Mouse (Mus musculus) heart, postnatal 0 days (tissue): ENCODE measurements at regions not wholly inside any gene's neighbourhood (a gene's known extent, or its start where the extent isn't known, plus 50 kb on each side); places are given as distances from the start of the nearest gene placed in this dataset.

ENCODE experiments used
- ATAC-seq: fragments of 200-750 bp; cut with Nextera tagmentation; 2 replicates; pipeline ENCODE4 v1.8.0; 2017; ENCODE audit warnings: low read depth, moderate number of reproducible peaks, moderate library complexity; ENCODE audit not compliant: insufficient read depth
- DNase-seq: peaks from one replicate; pipeline ENCODE4 v3.0.0-alpha.2; 2016; ENCODE audit warnings: low spot score
- H3K27ac ChIP-seq: fragments of 300-500 bp; sonication (generic); 2 replicates; pipeline ENCODE4 v1.5.1; 2014; ENCODE audit warnings: low read depth, mild to moderate bottlenecking
- H3K27me3 ChIP-seq: fragments of 300-500 bp; sonication (generic); 2 replicates; pipeline ENCODE4 v1.6.1; 2014; ENCODE audit warnings: low read length, mixed read lengths; ENCODE audit not compliant: control insufficient read depth, insufficient read depth
- H3K36me3 ChIP-seq: fragments of 300-500 bp; sonication (generic); replicated peaks from 2 replicates; pipeline ENCODE4 v1.6.1; 2014; ENCODE audit warnings: low read length, mixed read lengths; ENCODE audit not compliant: control insufficient read depth, insufficient read depth
- H3K4me1 ChIP-seq: fragments of 300-500 bp; sonication (generic); 2 replicates; pipeline ENCODE4 v1.6.1; 2014; ENCODE audit warnings: antibody characterized with exemption; ENCODE audit not compliant: control insufficient read depth, insufficient read depth
- H3K4me2 ChIP-seq: fragments of 300-500 bp; sonication (generic); 2 replicates; pipeline ENCODE4 v1.6.1; 2014; ENCODE audit warnings: low read depth, mild to moderate bottlenecking, low read length, moderate library complexity
- H3K4me3 ChIP-seq: fragments of 300-500 bp; sonication (generic); 2 replicates; pipeline ENCODE4 v1.5.1; 2014; ENCODE audit warnings: low read depth, low read length
- H3K9ac ChIP-seq: fragments of 300-500 bp; sonication (generic); replicated peaks from 2 replicates; pipeline ENCODE4 v1.6.1; 2014; ENCODE audit warnings: low read depth, low read length, mixed read lengths
- H3K9me3 ChIP-seq: fragments of 300-500 bp; sonication (generic); replicated peaks from 2 replicates; pipeline ENCODE4 v1.6.1; 2016; ENCODE audit warnings: low read length; ENCODE audit not compliant: control insufficient read depth
- CTCF ChIP-seq: IDR thresholded peaks from 2 replicates; pipeline ENCODE4 v1.5.1; 2016; ENCODE audit warnings: antibody characterized with exemption, control low read depth, low read depth
- EP300 ChIP-seq: IDR thresholded peaks from 2 replicates; pipeline ENCODE4 v1.6.1; 2016; ENCODE audit warnings: antibody characterized with exemption, low read depth
- WGBS: fragments of 180-500 bp; shearing (Covaris S2); extraction: QIAGEN DNeasy Blood & Tissue Kit; methylation state at CpG from one replicate; pipeline ENCODE4 v1.1.7; 2014; 5-methylcytosine and 5-hydroxymethylcytosine counted together

DNA sequence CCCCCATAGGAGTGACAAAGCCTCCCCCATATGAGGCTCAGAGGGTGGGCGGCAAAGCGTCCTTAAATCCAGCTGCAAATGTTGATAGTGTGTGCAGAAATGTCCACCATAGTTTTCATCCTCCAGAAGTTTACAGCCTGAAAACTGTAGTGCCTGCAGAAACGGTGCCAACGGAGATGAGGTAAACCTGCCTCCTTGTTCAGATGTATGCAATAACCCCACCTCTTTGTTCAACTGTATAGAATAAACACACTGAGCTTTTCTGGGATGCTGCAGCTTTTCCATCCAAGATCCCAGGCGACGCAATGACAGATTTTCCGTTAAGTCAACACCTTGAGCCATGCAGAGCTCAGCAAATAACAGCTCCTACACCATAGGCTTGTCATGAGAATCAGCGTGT lies 57.3 kb upstream of the Cd180 start:
- H3K9ac ChIP-seq = no peak overlapping the region
- no peak overlapping the region for H3K27ac ChIP-seq

DNA sequence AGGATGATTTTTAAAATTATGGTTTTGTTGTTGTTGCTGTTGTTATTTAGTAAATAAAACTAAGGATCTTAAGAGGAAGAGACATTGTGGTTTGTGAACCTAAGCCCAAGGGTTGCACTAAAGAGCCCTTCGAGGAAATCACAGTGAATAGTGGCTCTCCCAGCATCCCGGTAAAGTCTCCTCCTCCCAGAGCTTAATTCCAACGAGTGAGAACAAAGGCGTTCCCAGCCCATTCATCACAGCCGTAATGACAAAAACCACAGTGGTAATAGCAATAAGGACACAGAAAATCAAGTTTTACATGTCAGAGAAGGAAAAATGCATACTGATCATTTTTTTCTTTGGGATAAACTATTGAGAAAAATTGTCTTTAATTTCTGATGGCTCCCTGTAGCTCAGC lies 56.3 kb upstream of the Cd180 start:
- H3K4me3 ChIP-seq = no peak overlapping the region
- no peak overlapping the region for H3K9ac ChIP-seq
- H3K36me3 ChIP-seq = no peaks in the 10 kb centered on the region
- H3K27me3 ChIP-seq = no peaks in the 10 kb centered on the region
- no peak overlapping the region for H3K27ac ChIP-seq
- H3K4me2 ChIP-seq = no peak overlapping the region
- WGBS = 50% methylated on average over 5 of the region's 5 CpGs
- H3K9me3 ChIP-seq = no peaks in the 10 kb centered on the region
- H3K4me1 ChIP-seq = 0 out of 2 replicates have a peak, but pooled peaks cover 7% of the 10 kb centered on the region
- ATAC-seq (no peak), DNase-seq (no peak)
- TF ChIP-seq CTCF (no peak), EP300 (no peak)

More for the DNA sequence above, 57.3 kb upstream of the Cd180 start:
- H3K36me3 ChIP-seq = no peaks in the 10 kb centered on the region
- WGBS = 66% methylated on average over 8 of the region's 8 CpGs
- no peaks in the 10 kb centered on the region for H3K9me3 ChIP-seq
- ATAC-seq = no peak
- H3K4me3 ChIP-seq = no peak overlapping the region
- H3K4me2 ChIP-seq = no peak overlapping the region
- H3K4me1 ChIP-seq = 0 out of 2 replicates have a peak, but pooled peaks cover 7% of the 10 kb centered on the region
- no peaks in the 10 kb centered on the region for H3K27me3 ChIP-seq
- DNase-seq = no peak
- TF ChIP-seq CTCF = no peak
- no peak for TF ChIP-seq EP300

DNA sequence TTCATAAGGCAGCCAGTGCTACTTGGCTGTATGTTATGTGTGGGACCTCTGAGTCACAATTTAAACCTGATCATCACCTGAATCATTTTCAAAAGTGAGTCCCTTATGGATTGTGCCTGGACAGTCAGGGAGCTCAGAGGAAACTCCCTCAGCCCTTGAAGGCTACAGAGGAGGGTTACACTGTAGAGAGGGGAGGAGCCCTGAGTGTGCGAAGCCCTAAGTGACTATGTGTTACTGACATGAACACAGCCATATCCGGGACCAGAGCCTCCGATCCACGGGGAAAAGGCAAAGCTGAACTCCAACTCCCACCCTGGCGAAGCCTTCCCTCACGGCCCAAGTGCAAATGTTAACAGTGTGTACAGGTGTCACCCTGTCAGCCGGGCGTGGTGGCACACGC lies 53.7 kb upstream of the Cd180 start:
- WGBS = 83% methylated on average over 9 of the region's 9 CpGs
- H3K27ac ChIP-seq = no peak overlapping the region

DNA sequence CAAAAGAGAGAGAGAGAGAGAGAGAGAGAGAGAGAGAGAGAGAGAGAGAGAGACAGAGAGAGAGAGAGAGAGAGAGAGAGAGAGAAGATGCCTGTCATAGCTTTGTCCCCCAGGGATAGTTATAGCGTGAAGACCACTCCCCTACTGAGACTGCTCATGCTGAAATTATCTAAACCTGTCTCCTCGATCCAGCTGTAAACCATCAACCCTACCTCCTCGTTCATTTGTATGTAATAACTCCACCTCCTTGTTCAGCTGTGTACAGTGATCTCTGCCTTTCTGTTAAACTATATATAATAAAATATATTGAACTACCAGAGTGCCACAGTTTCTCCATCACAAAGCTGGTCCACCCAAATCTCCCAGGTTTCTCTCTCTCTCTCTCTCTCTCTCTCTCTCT lies 53.2 kb upstream of the Cd180 start:
- Histone ChIP-seq H3K27ac (no peak overlapping the region), H3K4me1 (0 out of 2 replicates have a peak, but pooled peaks cover 7% of the 10 kb centered on the region), H3K9me3 (no peaks in the 10 kb centered on the region), H3K36me3 (no peaks in the 10 kb centered on the region), H3K4me3 (no peak overlapping the region), H3K4me2 (no peak overlapping the region), H3K27me3 (no peaks in the 10 kb centered on the region), H3K9ac (no peak overlapping the region)
- ATAC-seq (no peak), DNase-seq (no peak)
- no peak for TF ChIP-seq CTCF
- no peak for TF ChIP-seq EP300
- 48% methylated on average over 3 of the region's 3 CpGs for WGBS

More for the DNA sequence above, 53.7 kb upstream of the Cd180 start:
- Histone ChIP-seq H3K27me3 (no peaks in the 10 kb centered on the region), H3K9ac (no peak overlapping the region), H3K36me3 (no peaks in the 10 kb centered on the region), H3K4me1 (0 out of 2 replicates have a peak, but pooled peaks cover 7% of the 10 kb centered on the region), H3K4me3 (no peak overlapping the region), H3K9me3 (no peaks in the 10 kb centered on the region), H3K4me2 (no peak overlapping the region)
- ATAC-seq = no peak
- no peak for DNase-seq
- TF ChIP-seq CTCF (no peak), EP300 (no peak)
